Mouse (Mus musculus) kidney, embryonic 14.5 days (tissue): ENCODE measurements around the gene Dtx2. TPM values are rescaled to one million over a fixed set of nuclear protein-coding genes. Genes with fewer than 3 reads are reported as not detected.
A peak's percentile ranks its signal among the peaks of the same experiment; 100 is the strongest.

Source experiments
- ATAC-seq: fragments of 200-750 bp; cut with Nextera tagmentation; 2 replicates; pipeline ENCODE4 v1.8.0; 2017; ENCODE audit warnings: moderate number of reproducible peaks, mild to moderate bottlenecking, moderate TSS enrichment, moderate library complexity; ENCODE audit not compliant: low FRiP score, low TSS enrichment
- H3K27ac ChIP-seq: fragments of 300-500 bp; sonication (generic); 2 replicates; pipeline ENCODE4 v1.5.1; 2014; ENCODE audit warnings: low read depth, mild to moderate bottlenecking, low read length, moderate library complexity, mixed read lengths
- H3K27me3 ChIP-seq: fragments of 300-500 bp; sonication (generic); 2 replicates; pipeline ENCODE4 v1.6.1; 2014; ENCODE audit warnings: mild to moderate bottlenecking, low read length; ENCODE audit not compliant: control insufficient read depth, insufficient read depth
- H3K36me3 ChIP-seq: fragments of 300-500 bp; sonication (generic); 2 replicates; pipeline ENCODE4 v1.6.1; 2014; ENCODE audit warnings: low read length, mixed read lengths; ENCODE audit not compliant: control insufficient read depth, insufficient read depth
- H3K4me1 ChIP-seq: fragments of 300-500 bp; sonication (generic); 2 replicates; pipeline ENCODE4 v1.6.1; 2014; ENCODE audit warnings: low read length, mixed read lengths; ENCODE audit not compliant: control insufficient read depth, insufficient read depth
- H3K4me2 ChIP-seq: fragments of 300-500 bp; sonication (generic); replicated peaks from 2 replicates; pipeline ENCODE4 v1.6.1; 2014; ENCODE audit warnings: low read depth, mild to moderate bottlenecking, low read length
- H3K4me3 ChIP-seq: fragments of 300-500 bp; sonication (generic); 2 replicates; pipeline ENCODE4 v1.5.1; 2014; ENCODE audit warnings: mild to moderate bottlenecking, low read length
- H3K9ac ChIP-seq: fragments of 300-500 bp; sonication (generic); 2 replicates; pipeline ENCODE4 v1.6.1; 2014; ENCODE audit warnings: low read depth, mild to moderate bottlenecking, low read length, moderate library complexity
- H3K9me3 ChIP-seq: fragments of 300-500 bp; sonication (generic); 2 replicates; pipeline ENCODE4 v1.6.1; 2016; ENCODE audit warnings: low read length; ENCODE audit not compliant: control insufficient read depth
- WGBS: fragments of 180-500 bp; shearing (Covaris S2); extraction: QIAGEN DNeasy Blood & Tissue Kit; methylation state at CpG from one replicate; pipeline ENCODE4 v1.1.7; 2014; 5-methylcytosine and 5-hydroxymethylcytosine counted together
- polyA plus RNA-seq: library from polyadenylated mRNA; unstranded; fragments of >200 nt; fragmentation: Nextera tagmentation; extraction: Ambion mirVana; gene quantifications from 2 replicates; pipeline ENCODE4 v1.2.1, GENCODE M21; 2014

The Dtx2 gene
- polyA plus RNA-seq, 1 experiment from 2014 or later = 26.6 TPM

DNA sequence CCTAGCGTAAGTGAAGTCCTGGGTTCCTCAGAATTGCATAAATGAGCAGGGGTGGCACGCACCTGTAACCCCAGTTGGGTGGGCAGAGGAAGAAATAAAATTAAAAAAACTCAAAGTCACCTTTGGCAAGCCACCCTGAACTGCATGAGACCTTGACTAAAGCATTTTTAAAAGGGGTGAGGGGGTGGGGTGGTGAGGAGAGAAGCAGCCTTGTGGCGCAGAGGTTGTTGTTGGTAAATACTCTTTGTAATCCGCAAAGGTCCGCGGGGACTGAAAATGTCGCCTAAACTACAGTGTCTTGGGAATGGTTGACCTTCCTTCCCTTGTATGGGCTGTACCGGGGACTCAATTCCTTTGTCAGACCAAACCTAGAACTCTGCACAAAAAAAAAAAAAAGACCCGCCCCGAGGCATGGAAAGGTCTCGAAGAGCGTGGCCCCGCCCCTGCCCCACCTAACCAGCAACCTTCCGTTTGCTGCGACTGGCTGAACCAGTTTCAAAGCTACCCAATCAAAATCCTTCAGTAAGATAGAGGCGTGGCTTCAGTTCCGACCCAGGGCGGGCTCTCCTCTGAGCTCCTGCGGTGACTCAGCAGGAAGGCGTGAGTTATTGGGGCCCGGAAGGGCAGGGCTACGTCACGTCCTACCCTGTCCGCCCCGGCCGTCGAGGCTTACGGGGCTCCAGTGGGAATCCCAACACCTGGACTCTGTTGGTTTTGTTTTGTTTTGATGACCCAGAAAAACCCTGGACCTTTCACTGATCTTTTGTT, 37.2 kb upstream of the Dtx2 start:
- Histone ChIP-seq H3K4me3 (peak overlapping the region; percentile 18), H3K4me2 (peak overlapping the region; percentile 42), H3K27me3 (no peaks in the 10 kb centered on the region), H3K4me1 (peaks cover 12% of the 10 kb centered on the region; the same call in 1 of the 2 replicates), H3K27ac (peak overlapping the region; percentile 90), H3K9me3 (no peaks in the 10 kb centered on the region), H3K36me3 (no peaks in the 10 kb centered on the region), H3K9ac (peak overlapping the region; percentile 34)
- peak; percentile 87 for ATAC-seq
- 9% methylated on average over 27 of the region's 28 CpGs for WGBS

DNA sequence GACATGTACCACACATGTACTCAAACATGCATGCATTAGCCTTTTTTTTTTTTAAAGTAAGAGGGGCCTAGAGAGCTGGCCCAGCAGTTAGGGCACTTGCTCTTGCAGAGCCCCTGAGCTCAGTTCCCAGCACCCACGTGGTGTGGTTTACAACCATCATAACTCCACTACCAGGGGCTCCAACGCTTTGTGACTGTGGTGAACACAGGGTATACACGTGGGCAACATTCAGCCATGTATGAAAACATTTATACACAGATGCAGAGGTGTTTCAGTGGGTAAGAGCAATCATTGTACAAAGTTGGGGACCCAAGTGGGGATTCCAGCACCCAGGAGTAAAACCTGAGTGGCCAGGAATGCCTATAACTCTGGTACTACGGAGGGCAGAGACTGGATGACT, 36.2 kb upstream of the Dtx2 start:
- Histone ChIP-seq H3K27ac (peak overlapping the region; percentile 30; the same call in 1 of the 2 replicates), H3K9ac (no peak overlapping the region), H3K4me1 (peaks cover 12% of the 10 kb centered on the region; the same call in 1 of the 2 replicates), H3K36me3 (no peaks in the 10 kb centered on the region), H3K9me3 (no peaks in the 10 kb centered on the region), H3K27me3 (no peaks in the 10 kb centered on the region), H3K4me2 (peak overlapping the region; percentile 36; the same call in 1 of the 2 replicates), H3K4me3 (no peak overlapping the region)
- no peak for ATAC-seq
- WGBS = 89% methylated on average over 4 of the region's 4 CpGs

DNA sequence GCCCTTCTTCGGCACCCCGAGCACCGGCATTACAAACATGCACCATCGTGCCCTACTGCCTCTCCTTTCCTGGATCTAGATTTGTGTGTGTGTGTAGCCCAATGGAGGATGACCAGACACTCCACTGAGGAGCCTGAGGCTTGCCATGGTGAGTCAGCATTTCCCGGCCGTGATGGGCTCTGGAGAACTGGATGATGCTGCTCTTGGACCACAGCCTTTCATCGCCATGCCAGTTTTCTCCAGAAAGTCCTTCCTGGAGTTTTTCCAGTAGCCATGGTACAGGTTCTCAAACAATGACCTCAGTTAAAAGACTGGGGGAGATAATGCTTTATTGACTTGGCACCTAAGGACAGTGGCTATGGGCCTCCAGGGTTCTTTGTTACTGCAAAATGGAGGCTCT, 34.7 kb upstream of the Dtx2 start:
- Histone ChIP-seq H3K9ac (no peak overlapping the region), H3K36me3 (no peaks in the 10 kb centered on the region), H3K27me3 (no peaks in the 10 kb centered on the region), H3K4me3 (no peak overlapping the region), H3K27ac (no peak overlapping the region), H3K4me1 (peaks cover 13% of the 10 kb centered on the region; the same call in 1 of the 2 replicates), H3K9me3 (no peaks in the 10 kb centered on the region), H3K4me2 (no peak overlapping the region)
- WGBS = 90% methylated on average over 7 of the region's 7 CpGs
- ATAC-seq = no peak

GRCm38 (mm10) chr5:135960909-135961635, 33.5 kb upstream of the Dtx2 start:
- Histone ChIP-seq H3K27ac (peak overlapping the region; percentile 89; the same call in 1 of the 2 replicates), H3K9ac (no peak overlapping the region), H3K27me3 (no peaks in the 10 kb centered on the region), H3K36me3 (no peaks in the 10 kb centered on the region), H3K4me1 (peaks cover 22% of the 10 kb centered on the region), H3K4me2 (peak overlapping the region; percentile 66; the same call in 1 of the 2 replicates), H3K4me3 (0 out of 2 replicates have a peak overlapping the region, but pooled peaks have one; percentile 53), H3K9me3 (no peaks in the 10 kb centered on the region)
- 96% methylated on average over 15 of the region's 15 CpGs for WGBS
- no peak for ATAC-seq

DNA sequence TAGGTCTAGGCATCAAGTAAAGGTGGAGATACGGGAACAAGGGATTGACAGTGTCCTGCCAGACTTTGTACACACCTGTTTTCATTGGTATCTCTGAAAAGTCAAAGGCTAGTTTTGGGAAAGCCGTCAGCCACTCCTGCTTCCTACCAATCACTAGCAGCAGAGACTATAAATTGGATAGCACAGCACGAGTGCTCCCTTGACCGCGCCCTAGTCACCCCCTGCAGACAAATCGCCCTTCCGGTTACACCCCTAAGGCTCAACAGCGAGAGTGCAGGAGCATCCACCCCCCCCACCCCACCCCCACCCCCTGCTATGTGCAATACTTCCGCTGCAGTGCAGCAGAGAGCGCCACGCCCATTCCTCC, 32.5 kb upstream of the Dtx2 start:
- Histone ChIP-seq H3K27ac (peak overlapping the region; percentile 89), H3K36me3 (no peaks in the 10 kb centered on the region), H3K27me3 (no peaks in the 10 kb centered on the region), H3K4me2 (peak overlapping the region; percentile 66), H3K9ac (no peak overlapping the region; the same call in 1 of the 2 replicates), H3K4me1 (peaks cover 21% of the 10 kb centered on the region), H3K4me3 (peak overlapping the region; percentile 53), H3K9me3 (no peaks in the 10 kb centered on the region)
- peak; percentile 64 for ATAC-seq
- WGBS = under 1% methylated on average over 11 of the region's 11 CpGs

DNA sequence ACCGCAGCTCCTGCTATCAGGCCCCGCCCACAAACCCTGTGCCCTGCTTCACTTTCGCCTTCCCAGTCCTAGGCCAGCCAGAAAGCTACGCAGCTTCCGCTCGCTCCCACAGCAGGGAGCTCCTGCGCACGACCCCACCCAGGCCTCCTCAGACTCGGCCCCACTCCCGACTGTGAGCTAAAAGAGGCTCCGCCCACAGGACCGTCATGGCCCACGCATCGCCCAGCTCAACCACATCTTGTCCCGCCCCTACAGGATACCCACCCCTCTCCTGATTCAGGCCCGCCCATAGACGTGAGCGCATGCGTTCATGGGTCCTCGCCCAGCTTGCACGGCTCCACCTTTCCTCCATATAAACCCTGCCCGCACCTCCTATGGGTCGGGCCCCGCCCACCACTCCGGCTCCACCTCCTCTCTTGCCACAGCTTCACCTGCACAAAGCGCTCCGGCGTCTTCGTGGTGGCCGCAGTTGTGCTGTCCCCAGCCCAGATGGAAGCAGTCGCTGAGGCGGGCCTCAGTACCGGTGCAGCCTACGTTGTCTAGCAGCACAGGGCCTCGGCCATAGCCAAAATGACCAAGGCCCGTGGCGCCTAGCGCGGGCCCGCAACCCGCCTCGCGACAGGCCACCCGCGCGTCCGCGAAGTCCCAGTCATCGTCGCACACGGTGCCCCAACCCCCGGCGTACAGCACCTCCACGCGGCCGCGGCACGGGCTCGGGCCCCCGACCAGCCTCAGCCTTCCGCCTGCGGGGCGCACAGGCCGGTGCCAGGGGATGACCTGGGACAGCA, 31.9 kb upstream of the Dtx2 start:
- Histone ChIP-seq H3K4me2 (peak overlapping the region; percentile 66), H3K36me3 (no peaks in the 10 kb centered on the region), H3K9me3 (no peaks in the 10 kb centered on the region), H3K27me3 (no peaks in the 10 kb centered on the region), H3K9ac (peak overlapping the region; percentile 74), H3K4me3 (peak overlapping the region; percentile 53), H3K27ac (peak overlapping the region; percentile 89), H3K4me1 (peaks cover 19% of the 10 kb centered on the region)
- WGBS = under 1% methylated on average over 64 of the region's 64 CpGs
- ATAC-seq = peak; percentile 95

- Histone ChIP-seq H3K4me2 (peak overlapping the region; percentile 66), H3K36me3 (no peaks in the 10 kb centered on the region), H3K9ac (peak overlapping the region; percentile 74), H3K4me1 (peaks cover 19% of the 10 kb centered on the region), H3K27ac (peak overlapping the region; percentile 87), H3K9me3 (no peaks in the 10 kb centered on the region), H3K4me3 (peak overlapping the region; percentile 53), H3K27me3 (no peaks in the 10 kb centered on the region)
- WGBS = 3% methylated on average over 6 of the region's 6 CpGs
- ATAC-seq = no peak
These were observed 31.3 kb upstream of the Dtx2 start for GRCm38 (mm10) chr5:135963280-135963627.

DNA sequence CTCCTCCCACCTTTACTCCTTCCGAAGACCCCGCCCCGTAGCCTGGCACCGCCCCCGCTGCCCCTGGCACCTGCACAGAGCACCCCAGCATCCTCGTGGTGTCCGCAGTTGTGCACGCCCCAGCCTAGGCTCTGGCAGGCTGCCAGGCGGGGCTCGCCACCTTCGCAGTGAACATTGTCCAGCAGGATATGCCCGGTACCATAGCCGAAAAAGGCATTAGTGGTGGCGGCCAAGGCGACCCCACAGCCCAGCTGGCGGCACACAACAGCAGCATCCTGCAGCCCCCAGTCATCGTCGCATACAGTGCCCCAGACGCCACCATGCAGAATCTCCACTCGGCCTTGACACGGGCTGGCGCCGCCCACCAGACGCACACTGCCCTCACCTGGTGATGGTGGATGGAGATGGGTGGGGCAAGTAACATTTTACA, 29.1 kb upstream of the Dtx2 start:
- Histone ChIP-seq H3K4me3 (peak overlapping the region; percentile 19), H3K9me3 (no peaks in the 10 kb centered on the region), H3K27ac (peak overlapping the region; percentile 38; the same call in 1 of the 2 replicates), H3K4me2 (peak overlapping the region; percentile 42), H3K36me3 (no peaks in the 10 kb centered on the region), H3K4me1 (peaks cover 16% of the 10 kb centered on the region), H3K9ac (peak overlapping the region; percentile 37; the same call in 1 of the 2 replicates), H3K27me3 (no peaks in the 10 kb centered on the region)
- no peak for ATAC-seq
- WGBS = 4% methylated on average over 24 of the region's 24 CpGs
